In genomic region chr7:98323288-98324019, GRCm38 (mm10) we compare ENCODE assay signal across 7 mouse cellular contexts. TPM values are rescaled to one million over a fixed set of nuclear protein-coding genes. Genes with fewer than 3 reads are reported as not detected.
DNase-seq lines count a peak whose midpoint lies in the region; ATAC-seq lines count a peak whose summit lies in the region.

No protein-coding gene starts in this region.

- H3K27ac ChIP-seq in liver, embryonic 13.5 days: no peak overlapping the region
- H3K27ac ChIP-seq in liver, embryonic 11.5 days (ENCODE audit: low read depth, low read length): no peak overlapping the region
- H3K27ac ChIP-seq in kidney, embryonic 16.5 days (ENCODE audit: low read length): no peak overlapping the region
- H3K27ac ChIP-seq in midbrain, embryonic 14.5 days (replicated peaks; ENCODE audit: low read depth, low read length): peak overlapping the region; percentile 41; the same call in 1 of the 2 replicates

- 59% methylated on average over 5 of the region's 5 CpGs for WGBS in liver, embryonic 13.5 days (ENCODE audit: insufficient replicate concordance)
- 66% methylated on average over 5 of the region's 5 CpGs for WGBS in liver, embryonic 11.5 days
- 41% methylated on average over 5 of the region's 5 CpGs for WGBS in kidney, embryonic 16.5 days
- WGBS in midbrain, embryonic 14.5 days: 30% methylated on average over 5 of the region's 5 CpGs

- H3K4me3 ChIP-seq in liver, embryonic 13.5 days (replicated peaks): no peak overlapping the region
- H3K4me3 ChIP-seq in liver, embryonic 11.5 days (ENCODE audit: low read depth, low read length): no peak overlapping the region
- H3K4me3 ChIP-seq in kidney, embryonic 16.5 days (ENCODE audit: low read length): no peak overlapping the region
- no peak overlapping the region for H3K4me3 ChIP-seq in midbrain, embryonic 14.5 days (replicated peaks; ENCODE audit: low read depth, low read length)

- peaks cover 34% of the 10 kb centered on the region for H3K4me1 ChIP-seq in liver, embryonic 13.5 days (replicated peaks)
- H3K4me1 ChIP-seq in liver, embryonic 11.5 days (replicated peaks; ENCODE audit: control insufficient read depth, insufficient read depth, low read length): no peaks in the 10 kb centered on the region
- H3K4me1 ChIP-seq in kidney, embryonic 16.5 days (ENCODE audit: insufficient read depth, low read length): peaks cover 6% of the 10 kb centered on the region; the same call in 1 of the 2 replicates
- H3K4me1 ChIP-seq in midbrain, embryonic 14.5 days (ENCODE audit: control insufficient read depth, insufficient read depth, low read length): peaks cover 7% of the 10 kb centered on the region; the same call in 1 of the 2 replicates

- H3K9me3 ChIP-seq in liver, embryonic 13.5 days (replicated peaks): no peaks in the 10 kb centered on the region
- no peaks in the 10 kb centered on the region for H3K9me3 ChIP-seq in liver, embryonic 11.5 days (ENCODE audit: control insufficient read depth, low read length)
- no peaks in the 10 kb centered on the region for H3K9me3 ChIP-seq in kidney, embryonic 16.5 days (ENCODE audit: low read length)
- H3K9me3 ChIP-seq in midbrain, embryonic 14.5 days (ENCODE audit: control insufficient read depth, low read length): no peaks in the 10 kb centered on the region

- H3K4me2 ChIP-seq in liver, embryonic 13.5 days: no peak overlapping the region
- no peak overlapping the region for H3K4me2 ChIP-seq in liver, embryonic 11.5 days
- no peak overlapping the region for H3K4me2 ChIP-seq in kidney, embryonic 16.5 days (replicated peaks; ENCODE audit: low read depth, low read length)
- H3K4me2 ChIP-seq in midbrain, embryonic 14.5 days (ENCODE audit: low read length): no peak overlapping the region

- peak; percentile 29; the same call in 1 of the 2 replicates for ATAC-seq in liver, embryonic 13.5 days (ENCODE audit: low read depth)
- no peak for ATAC-seq in liver, embryonic 11.5 days (replicated peaks; ENCODE audit: low FRiP score)
- peak; percentile 53; the same call in 1 of the 2 replicates for ATAC-seq in common myeloid progenitor, adult 5-6 weeks (replicated peaks; ENCODE audit: low read depth, poor library complexity, severe bottlenecking)
- ATAC-seq in kidney, embryonic 16.5 days (ENCODE audit: low FRiP score, low TSS enrichment): peak; percentile 46; the same call in 1 of the 2 replicates
- ATAC-seq in midbrain, embryonic 14.5 days (ENCODE audit: low FRiP score, low TSS enrichment): peak; percentile 66; the same call in 1 of the 2 replicates
- ATAC-seq in inflammation-experienced regulatory T-cells, adult 6 months: no peak

- H3K27me3 ChIP-seq in liver, embryonic 13.5 days: no peaks in the 10 kb centered on the region
- H3K27me3 ChIP-seq in liver, embryonic 11.5 days (replicated peaks; ENCODE audit: control insufficient read depth, insufficient read depth, low read length): no peaks in the 10 kb centered on the region
- H3K27me3 ChIP-seq in kidney, embryonic 16.5 days (ENCODE audit: insufficient read depth, low read length): no peaks in the 10 kb centered on the region
- no peaks in the 10 kb centered on the region for H3K27me3 ChIP-seq in midbrain, embryonic 14.5 days (ENCODE audit: control insufficient read depth, insufficient read depth, low read length)

- H3K36me3 ChIP-seq in liver, embryonic 13.5 days: no peaks in the 10 kb centered on the region
- no peaks in the 10 kb centered on the region for H3K36me3 ChIP-seq in liver, embryonic 11.5 days (ENCODE audit: control insufficient read depth, insufficient read depth, low read length)
- no peaks in the 10 kb centered on the region for H3K36me3 ChIP-seq in kidney, embryonic 16.5 days (ENCODE audit: insufficient read depth, low read length)
- no peaks in the 10 kb centered on the region for H3K36me3 ChIP-seq in midbrain, embryonic 14.5 days (ENCODE audit: control insufficient read depth, insufficient read depth, low read length)

- no peak overlapping the region for H3K9ac ChIP-seq in liver, embryonic 13.5 days
- no peak overlapping the region for H3K9ac ChIP-seq in liver, embryonic 11.5 days (ENCODE audit: low read depth, low read length)
- no peak overlapping the region for H3K9ac ChIP-seq in kidney, embryonic 16.5 days (replicated peaks; ENCODE audit: low read length)
- no peak overlapping the region for H3K9ac ChIP-seq in midbrain, embryonic 14.5 days (replicated peaks; ENCODE audit: low read length)

- DNase-seq in liver, embryonic 13.5 days: no peak
- DNase-seq in liver, embryonic 11.5 days (ENCODE audit: low spot score): no peak
- DNase-seq in midbrain, embryonic 14.5 days: peak; percentile 82
- DNase-seq in embryo, embryonic 9.5 days (ENCODE audit: extremely low spot score): no peak

RNA-seq across cellular contexts. Expression of gene Acer3, which starts 2.4 kb away (rescaled TPM):
- polyA plus RNA-seq in liver, embryonic 13.5 days (2015; fragmentation: Nextera tagmentation; extraction: Ambion mirVana): 24.4 and 28.9 TPM in 2 replicates
- polyA plus RNA-seq in liver, embryonic 11.5 days (2014; fragmentation: Nextera tagmentation; extraction: Ambion mirVana): 35.2 and 35.8 TPM in 2 replicates
- 24.0 and 25.4 TPM in 2 replicates for total RNA-seq in common myeloid progenitor, adult 5-6 weeks (2017)
- 27.4 and 32.3 TPM in 2 replicates for polyA plus RNA-seq in kidney, embryonic 16.5 days (2015; fragmentation: Nextera tagmentation; extraction: Ambion mirVana)
- polyA plus RNA-seq in midbrain, embryonic 14.5 days (2014; fragmentation: Nextera tagmentation; extraction: Ambion mirVana): 17.9 and 18.9 TPM in 2 replicates
- 10 to 100 TPM; 14.5 to 20.5 (median 15.5) TPM for polyA plus RNA-seq in inflammation-experienced regulatory T-cells, adult 6 months (2017; shearing (Covaris generic))

RNA-seq across cellular contexts. Expression of gene Tsku, which starts 37.7 kb away (rescaled TPM):
- 1.1 and 1.8 TPM in 2 replicates for polyA plus RNA-seq in liver, embryonic 13.5 days (2015; fragmentation: Nextera tagmentation; extraction: Ambion mirVana)
- 4.3 and 4.8 TPM in 2 replicates for polyA plus RNA-seq in liver, embryonic 11.5 days (2014; fragmentation: Nextera tagmentation; extraction: Ambion mirVana)
- not detected in 2 replicates for total RNA-seq in common myeloid progenitor, adult 5-6 weeks (2017)
- polyA plus RNA-seq in kidney, embryonic 16.5 days (2015; fragmentation: Nextera tagmentation; extraction: Ambion mirVana): 7.3 and 9.9 TPM in 2 replicates
- polyA plus RNA-seq in midbrain, embryonic 14.5 days (2014; fragmentation: Nextera tagmentation; extraction: Ambion mirVana): 8.2 and 10.3 TPM in 2 replicates
- polyA plus RNA-seq in inflammation-experienced regulatory T-cells, adult 6 months (2017; shearing (Covaris generic)): not detected

Comparison
In these comparisons a context has a peak if more than half of its experiments do, and no peak if none do; other contexts are left out.
1. ATAC-seq: peak in liver, embryonic 13.5 days (single experiment), common myeloid progenitor, adult 5-6 weeks (single experiment), kidney, embryonic 16.5 days (single experiment) and midbrain, embryonic 14.5 days (single experiment); none in liver, embryonic 11.5 days (single experiment) and inflammation-experienced regulatory T-cells, adult 6 months (single experiment).